Mouse (Mus musculus) brain, embryonic 14.5 days (tissue): ENCODE data around the gene Luzp1.

Experiments used
- CTCF ChIP-seq: fragments of 200-500 bp; IDR thresholded peaks from 2 replicates; pipeline ENCODE4 v1.5.1; 2012; ENCODE audit warnings: inconsistent platforms, mild to moderate bottlenecking, moderate library complexity, borderline replicate concordance; ENCODE audit not compliant: insufficient read depth, insufficient read length; ENCODE audit errors: extremely low read depth
- POLR2A ChIP-seq: fragments of 200-500 bp; IDR thresholded peaks from 2 replicates; pipeline ENCODE4 v1.6.1; 2012; ENCODE audit warnings: mild to moderate bottlenecking, inconsistent platforms, borderline replicate concordance; ENCODE audit not compliant: poor library complexity, insufficient read depth, insufficient read length, severe bottlenecking; ENCODE audit errors: extremely low read depth

- TF ChIP-seq CTCF (no peak), POLR2A (no peak)
These were observed 8.4 kb upstream of the Luzp1 start for GRCm38 (mm10) chr4:136461206-136461605.
